Mouse (Mus musculus): ENCODE data around the gene Rabep1.

- TF ChIP-seq CTCF (IDR thresholded peaks at IDR 0.05; ENCODE audit: control insufficient read depth, insufficient read depth, insufficient read length) = no peak
- TF ChIP-seq MAX (IDR thresholded peaks at IDR 0.05) = no peak
- no peak for TF ChIP-seq CEBPB (IDR thresholded peaks at IDR 0.05; ENCODE audit: low read depth)
- TF ChIP-seq MYOG (IDR thresholded peaks at IDR 0.05; ENCODE audit: control insufficient read depth, extremely low read depth, insufficient read length) = no peak
- no peak for TF ChIP-seq USF1 (IDR thresholded peaks at IDR 0.05; ENCODE audit: low read depth)
- no peak for TF ChIP-seq MYOD1 (IDR thresholded peaks at IDR 0.05; ENCODE audit: control insufficient read depth, insufficient read length, low read depth)
- TF ChIP-seq FOSL1 (IDR thresholded peaks at IDR 0.05; ENCODE audit: insufficient read depth, low read length, poor library complexity, severe bottlenecking) = no peak
Measured at GRCm38 (mm10) chr11:70972586-70972985, 128.0 kb downstream of the Rabep1 start.
